Mouse (Mus musculus): ENCODE data around the gene Cx3cr1.
A peak's percentile ranks its signal among the peaks of the same experiment; 100 is the strongest.

GRCm38 (mm10) chr9:119945173-119945900 lies 124.3 kb downstream of the Cx3cr1 start:
- TF ChIP-seq CTCF (IDR thresholded peaks at IDR 0.05; ENCODE audit: low read depth, low read length) (peak; percentile 78), EP300 (IDR thresholded peaks at IDR 0.05; ENCODE audit: insufficient read depth, low read depth, low read length) (no peak), POLR2A (IDR thresholded peaks at IDR 0.05; ENCODE audit: insufficient read depth, low read length) (no peak)
